Mouse (Mus musculus) kidney, postnatal 10 days (tissue): ENCODE measurements at regions not wholly inside any gene's neighbourhood (a gene's known extent, or its start where the extent isn't known, plus 50 kb on each side); places are given as distances from the start of the nearest gene placed in this dataset.
"Not testable (repeated sequence)": the region's sequence is repeated elsewhere in the genome, so short reads cannot be mapped to it uniquely, and the experiment has no call there.

Experiments
- DNase-seq: peaks from one replicate; pipeline ENCODE4 v3.0.0; 2021; ENCODE audit warnings: mixed read lengths

GRCm38 (mm10) chr3:137228416-137228815 lies 112.5 kb upstream of the Emcn start:
- no peak for DNase-seq

GRCm38 (mm10) chr3:137242877-137243276 lies 98.0 kb upstream of the Emcn start:
- DNase-seq, result no peak

- DNase-seq, result no peak
Measured at GRCm38 (mm10) chr3:137263907-137264306, 77.0 kb upstream of the Emcn start.

GRCm38 (mm10) chr3:137267752-137268151 lies 73.1 kb upstream of the Emcn start:
- DNase-seq, result no peak

- peak; percentile 18 for DNase-seq
Measured at GRCm38 (mm10) chr3:137275444-137275843, 65.4 kb upstream of the Emcn start.

GRCm38 (mm10) chr3:137279284-137279683 lies 61.6 kb upstream of the Emcn start:
- no peak for DNase-seq

GRCm38 (mm10) chr3:137281052-137281451 lies 59.8 kb upstream of the Emcn start:
- DNase-seq, result no peak

GRCm38 (mm10) chr3:137287558-137287957 lies 53.3 kb upstream of the Emcn start:
- DNase-seq, result not testable (repeated sequence)

- no peak for DNase-seq
Measured at GRCm38 (mm10) chr3:137288301-137288942, 52.4 kb upstream of the Emcn start.

GRCm38 (mm10) chr3:137288943-137289682 lies 51.8 kb upstream of the Emcn start:
- no peak for DNase-seq

GRCm38 (mm10) chr3:137289683-137289984 lies 51.2 kb upstream of the Emcn start:
- no peak for DNase-seq
